Mouse (Mus musculus) intestine, embryonic 15.5 days (tissue): ENCODE measurements around the gene Cd276. TPM values are rescaled to one million over a fixed set of nuclear protein-coding genes. Genes with fewer than 3 reads are reported as not detected.
"Not testable (repeated sequence)": the region's sequence is repeated elsewhere in the genome, so short reads cannot be mapped to it uniquely, and the experiment has no call there.

Source experiments
- ATAC-seq: fragments of 200-750 bp; cut with Nextera tagmentation; 2 replicates; pipeline ENCODE4 v1.8.0; 2017; ENCODE audit warnings: moderate TSS enrichment, moderate library complexity
- H3K27ac ChIP-seq: fragments of 300-500 bp; sonication (generic); 2 replicates; pipeline ENCODE4 v1.5.1; 2015; ENCODE audit warnings: mild to moderate bottlenecking, inconsistent platforms
- H3K27me3 ChIP-seq: fragments of 300-500 bp; sonication (generic); replicated peaks from 2 replicates; pipeline ENCODE4 v1.6.1; 2015; ENCODE audit warnings: inconsistent platforms
- H3K36me3 ChIP-seq: fragments of 300-500 bp; sonication (generic); 2 replicates; pipeline ENCODE4 v1.6.1; 2015; ENCODE audit warnings: inconsistent platforms
- H3K4me1 ChIP-seq: fragments of 300-500 bp; sonication (generic); replicated peaks from 2 replicates; pipeline ENCODE4 v1.6.1; 2015; ENCODE audit warnings: inconsistent platforms
- H3K4me2 ChIP-seq: fragments of 300-500 bp; sonication (generic); replicated peaks from 2 replicates; pipeline ENCODE4 v1.6.1; 2015; ENCODE audit warnings: mild to moderate bottlenecking, inconsistent platforms
- H3K4me3 ChIP-seq: fragments of 300-500 bp; sonication (generic); replicated peaks from 2 replicates; pipeline ENCODE4 v1.5.1; 2015; ENCODE audit warnings: inconsistent platforms
- H3K9ac ChIP-seq: fragments of 300-500 bp; sonication (generic); 2 replicates; pipeline ENCODE4 v1.6.1; 2015; ENCODE audit warnings: inconsistent platforms
- H3K9me3 ChIP-seq: fragments of 300-500 bp; sonication (generic); 2 replicates; pipeline ENCODE4 v1.6.1; 2016; ENCODE audit warnings: inconsistent platforms
- WGBS: fragments of 180-500 bp; shearing (Covaris S2); methylation state at CpG from one replicate; pipeline ENCODE4 v1.1.7; 2015; 5-methylcytosine and 5-hydroxymethylcytosine counted together
- polyA plus RNA-seq: library from polyadenylated mRNA; unstranded; fragments of >200 nt; fragmentation: Nextera tagmentation; extraction: Ambion mirVana; gene quantifications from 2 replicates; pipeline ENCODE4 v1.2.1, GENCODE M21; 2015

Gene Cd276
- polyA plus RNA-seq, 1 experiment from 2014 or later = 22.7 TPM

DNA sequence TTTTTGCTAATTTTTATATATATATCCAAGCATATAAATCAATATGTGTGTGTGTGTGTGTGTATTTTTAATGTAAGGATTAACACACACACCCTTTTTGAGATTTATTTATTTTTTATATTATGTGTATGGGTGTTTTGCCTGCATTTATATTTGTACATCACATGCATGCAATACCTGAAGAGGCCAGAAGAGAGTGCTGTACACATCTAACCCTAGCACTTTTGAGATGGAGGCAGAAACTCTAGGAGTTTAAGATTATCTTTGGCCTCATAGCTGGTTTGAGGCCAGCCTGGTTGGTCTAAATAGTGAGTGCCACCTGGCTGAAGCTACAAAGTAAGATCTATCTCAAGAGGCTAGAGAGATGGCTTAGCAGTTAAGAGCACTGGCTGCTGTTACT is 12.4 kb upstream of the Cd276 start:
- Histone ChIP-seq H3K4me2 (no peak overlapping the region), H3K27me3 (no peaks in the 10 kb centered on the region), H3K4me1 (no peaks in the 10 kb centered on the region), H3K9me3 (no peaks in the 10 kb centered on the region), H3K9ac (no peak overlapping the region), H3K36me3 (no peaks in the 10 kb centered on the region), H3K4me3 (no peak overlapping the region), H3K27ac (no peak overlapping the region)
- no peak for ATAC-seq

DNA sequence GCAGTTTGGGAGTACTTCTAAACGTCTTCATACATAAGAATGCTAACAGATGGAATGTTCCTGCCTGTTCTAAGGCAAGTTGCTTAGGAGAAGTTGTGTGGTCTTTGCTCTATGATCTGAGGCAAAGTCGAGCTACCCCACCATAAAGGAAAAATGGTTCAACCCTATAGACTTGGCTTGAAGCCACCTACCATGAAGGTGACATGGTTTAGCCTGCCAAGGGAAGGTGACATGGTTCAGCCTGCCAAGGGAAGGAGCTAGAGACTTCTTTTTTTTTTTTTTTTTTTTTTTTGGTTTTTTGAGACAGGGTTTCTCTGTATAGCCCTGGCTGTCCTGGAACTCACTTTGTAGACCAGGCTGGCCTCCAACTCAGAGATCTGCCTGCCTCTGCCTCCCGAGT is 10.7 kb upstream of the Cd276 start:
- not testable (repeated sequence) for H3K9me3 ChIP-seq, H3K9ac ChIP-seq, H3K36me3 ChIP-seq, H3K27ac ChIP-seq, H3K27me3 ChIP-seq, H3K4me2 ChIP-seq, H3K4me1 ChIP-seq, H3K4me3 ChIP-seq, ATAC-seq
- WGBS = 71% methylated on average over 3 of the region's 3 CpGs

DNA sequence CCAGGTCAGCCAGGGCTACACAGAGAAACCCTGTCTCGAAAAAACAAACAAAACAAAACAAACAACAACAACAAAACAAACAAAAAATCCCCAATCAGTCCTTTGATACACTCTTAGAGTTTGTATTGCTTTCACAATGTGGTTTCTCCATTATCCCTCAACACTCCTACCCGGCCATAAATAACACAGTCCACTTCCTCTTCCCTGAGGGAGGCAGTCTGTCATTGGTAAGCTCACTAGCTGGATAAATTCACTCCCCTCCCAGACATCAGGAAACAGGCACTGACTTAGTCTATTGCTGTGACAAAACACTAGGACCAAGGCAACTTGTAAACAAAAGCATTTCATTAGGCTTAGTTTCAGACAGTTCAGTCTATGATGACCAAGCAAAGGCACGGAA is 5.0 kb upstream of the Cd276 start:
- ATAC-seq = no peak
- WGBS = 66% methylated on average over 3 of the region's 3 CpGs

DNA sequence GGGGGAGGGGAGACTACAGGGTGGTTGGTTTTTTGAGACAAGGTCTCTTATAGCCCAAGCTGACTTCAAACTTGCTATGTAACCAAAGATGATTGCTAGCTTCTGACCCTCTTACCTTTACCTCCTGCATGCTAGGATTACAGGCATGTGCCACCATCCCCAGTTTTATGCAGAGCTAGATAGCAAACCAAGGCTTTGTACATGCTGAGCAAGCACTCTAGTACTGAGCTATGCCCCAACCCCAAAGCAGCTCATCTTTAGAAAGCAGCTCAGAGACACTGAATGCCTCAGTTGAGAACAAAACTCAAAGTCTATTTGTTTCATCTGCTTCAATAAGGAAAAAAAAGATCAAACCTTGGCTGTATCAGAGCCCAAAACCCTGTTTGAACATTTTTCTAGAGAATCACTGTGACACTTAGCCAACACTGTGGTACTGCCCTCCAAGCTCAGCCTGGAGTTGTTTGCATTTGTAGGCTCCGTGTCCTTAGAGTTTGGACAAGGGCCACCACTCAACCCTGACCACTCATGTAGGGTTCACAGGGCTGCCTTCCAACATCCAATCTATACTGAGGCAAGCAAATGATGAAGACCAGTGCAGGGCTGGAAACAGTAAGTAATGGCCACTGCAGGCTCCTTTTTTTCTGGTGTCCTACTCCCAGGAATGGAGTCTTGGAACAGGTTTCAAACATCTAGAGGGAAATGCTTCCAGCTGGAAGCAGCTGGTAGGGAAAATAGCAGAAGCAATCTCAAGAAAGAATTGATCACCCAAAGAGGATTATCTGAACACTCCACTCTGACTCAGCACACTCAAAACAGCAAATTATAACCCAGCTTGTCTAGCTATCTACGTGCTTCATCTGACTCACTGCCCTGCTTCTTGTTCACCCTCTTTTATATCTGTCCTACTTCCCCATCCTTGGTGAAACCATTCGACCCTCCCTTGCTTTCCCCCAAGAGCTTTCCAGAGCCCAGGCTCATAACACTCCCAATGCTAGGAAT is 2.5 kb upstream of the Cd276 start:
- 52% methylated on average over 3 of the region's 3 CpGs for WGBS
- no peak for ATAC-seq

More for the DNA sequence above, 5.0 kb upstream of the Cd276 start:
- Histone ChIP-seq H3K9ac (no peak overlapping the region), H3K4me2 (no peak overlapping the region), H3K36me3 (no peaks in the 10 kb centered on the region), H3K4me1 (peaks cover 14% of the 10 kb centered on the region; the same call in 1 of the 2 replicates), H3K27me3 (no peaks in the 10 kb centered on the region), H3K9me3 (no peaks in the 10 kb centered on the region), H3K4me3 (no peak overlapping the region), H3K27ac (no peak overlapping the region)

DNA sequence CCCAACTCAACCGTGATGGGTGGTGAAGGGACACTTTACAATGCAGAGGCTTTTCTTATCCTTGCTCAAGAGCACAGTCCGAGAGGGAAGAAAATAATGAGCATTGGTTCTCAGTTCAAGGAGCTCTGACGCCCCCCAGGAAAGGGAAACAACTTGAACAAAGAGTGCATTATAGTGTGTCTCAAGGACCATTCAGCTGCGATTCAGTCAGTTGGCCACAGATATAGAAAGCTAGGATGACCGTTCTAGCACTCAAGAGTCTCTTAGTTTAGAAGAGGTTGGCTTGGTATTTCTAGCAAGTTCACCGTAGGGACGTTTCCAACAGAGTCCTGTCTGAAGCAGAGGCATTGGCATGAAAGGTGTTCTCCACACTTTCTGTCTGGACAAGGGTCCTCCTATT is 1.4 kb upstream of the Cd276 start:
- no peaks in the 10 kb centered on the region for H3K27me3 ChIP-seq
- H3K4me3 ChIP-seq = no peak overlapping the region
- H3K4me1 ChIP-seq = peaks cover 14% of the 10 kb centered on the region; the same call in 1 of the 2 replicates
- no peaks in the 10 kb centered on the region for H3K36me3 ChIP-seq
- H3K4me2 ChIP-seq = no peak overlapping the region
- 68% methylated on average over 7 of the region's 7 CpGs for WGBS
- H3K9ac ChIP-seq = no peak overlapping the region
- H3K9me3 ChIP-seq = no peaks in the 10 kb centered on the region
- ATAC-seq = no peak
- H3K27ac ChIP-seq = no peak overlapping the region

More for the DNA sequence above, 2.5 kb upstream of the Cd276 start:
- Histone ChIP-seq H3K36me3 (no peaks in the 10 kb centered on the region), H3K27ac (0 out of 2 replicates have a peak overlapping the region, but pooled peaks have one; percentile 1), H3K4me1 (peaks cover 14% of the 10 kb centered on the region; the same call in 1 of the 2 replicates), H3K9me3 (no peaks in the 10 kb centered on the region), H3K4me2 (no peak overlapping the region), H3K4me3 (no peak overlapping the region), H3K27me3 (no peaks in the 10 kb centered on the region), H3K9ac (no peak overlapping the region)

DNA sequence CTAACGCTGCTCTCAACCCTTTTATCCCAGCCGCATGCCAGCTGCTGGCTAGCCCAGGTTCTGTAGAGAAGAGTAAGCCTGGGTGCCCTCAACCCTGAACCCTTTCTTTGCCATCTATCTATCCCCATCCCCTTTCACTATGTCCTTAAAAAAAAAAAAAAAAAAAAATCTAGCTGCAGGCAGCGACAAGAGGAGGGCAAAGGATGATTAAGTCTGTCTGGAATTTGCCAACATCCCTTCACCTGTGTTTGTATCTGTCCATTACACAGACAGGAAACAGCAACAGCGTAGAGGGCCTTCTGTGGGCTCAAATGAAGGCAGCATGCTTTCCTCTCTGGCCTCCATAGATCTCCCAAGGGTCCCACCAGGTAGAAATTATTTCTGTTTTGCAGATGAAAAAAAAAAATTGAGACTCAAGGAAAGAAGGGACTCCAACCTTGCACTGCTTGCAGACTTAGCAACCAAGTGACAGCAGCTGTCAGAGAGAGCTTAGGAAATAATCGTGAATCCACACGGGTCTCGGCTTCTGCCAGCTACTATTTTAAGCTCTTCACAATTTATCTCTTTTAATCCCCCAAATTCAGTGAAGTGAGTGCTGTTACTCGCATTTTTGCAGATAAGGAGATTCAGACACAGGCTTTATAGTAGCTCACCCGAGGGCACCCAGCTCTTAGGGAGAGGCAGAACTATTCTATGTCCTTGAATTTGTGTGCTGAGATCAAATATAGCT is 613 bp upstream of the Cd276 start:
- peak overlapping the region; percentile 91 for H3K4me3 ChIP-seq
- H3K27me3 ChIP-seq = no peaks in the 10 kb centered on the region
- peak overlapping the region; percentile 96 for H3K9ac ChIP-seq
- no peaks in the 10 kb centered on the region for H3K9me3 ChIP-seq
- peaks cover 14% of the 10 kb centered on the region; the same call in 1 of the 2 replicates for H3K4me1 ChIP-seq
- peak overlapping the region; percentile 89 for H3K4me2 ChIP-seq
- no peaks in the 10 kb centered on the region for H3K36me3 ChIP-seq
- 20% methylated on average over 9 of the region's 9 CpGs for WGBS
- ATAC-seq = no peak
- peak overlapping the region; percentile 92 for H3K27ac ChIP-seq

DNA sequence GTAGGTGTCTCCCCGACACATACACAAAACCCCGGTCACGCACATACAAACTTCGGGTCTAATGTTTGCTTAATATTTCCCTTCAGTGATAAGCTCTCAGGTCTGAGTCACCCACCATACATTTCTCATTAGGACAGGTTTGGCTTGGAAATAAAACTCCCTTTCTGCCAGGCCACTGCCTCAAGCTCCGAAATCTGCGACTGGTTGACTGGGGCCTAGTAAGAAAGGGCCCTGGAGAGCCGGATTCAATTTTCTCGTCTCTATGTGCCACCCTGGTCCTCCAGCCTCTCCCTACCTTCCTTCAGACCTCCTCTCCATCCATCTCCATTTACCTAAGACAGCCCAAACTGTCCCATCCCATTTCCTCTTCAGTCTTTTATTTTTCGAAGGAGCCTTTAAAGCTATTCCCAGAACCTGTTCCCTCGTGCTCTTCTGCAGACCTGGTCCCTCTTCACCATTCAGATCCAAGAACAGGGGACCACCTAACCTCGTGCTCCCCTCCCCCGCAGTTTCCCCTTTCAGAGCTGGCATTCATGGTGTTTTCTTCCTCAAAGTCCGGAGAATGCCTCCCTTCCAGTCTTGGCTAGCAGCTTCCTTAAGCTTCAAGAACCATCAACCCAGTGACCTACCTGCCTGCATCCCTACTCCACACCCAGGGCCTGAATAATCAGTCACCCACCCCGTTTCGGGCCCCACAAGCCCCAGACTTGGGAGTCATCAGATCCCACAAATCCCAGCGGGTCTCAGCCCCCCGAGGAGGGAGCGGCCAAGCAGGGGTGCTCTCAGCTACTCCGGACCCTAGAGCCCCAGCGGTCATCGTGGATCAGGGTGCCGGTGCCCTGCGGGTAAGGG is 955 bp downstream of the Cd276 start:
- Histone ChIP-seq H3K27me3 (no peaks in the 10 kb centered on the region), H3K4me1 (peaks cover 14% of the 10 kb centered on the region; the same call in 1 of the 2 replicates), H3K27ac (peak overlapping the region; percentile 92), H3K36me3 (no peaks in the 10 kb centered on the region), H3K9me3 (no peaks in the 10 kb centered on the region), H3K4me2 (peak overlapping the region; percentile 89), H3K4me3 (peak overlapping the region; percentile 91), H3K9ac (peak overlapping the region; percentile 96)
- no peak for ATAC-seq
- 10% methylated on average over 23 of the region's 23 CpGs for WGBS

DNA sequence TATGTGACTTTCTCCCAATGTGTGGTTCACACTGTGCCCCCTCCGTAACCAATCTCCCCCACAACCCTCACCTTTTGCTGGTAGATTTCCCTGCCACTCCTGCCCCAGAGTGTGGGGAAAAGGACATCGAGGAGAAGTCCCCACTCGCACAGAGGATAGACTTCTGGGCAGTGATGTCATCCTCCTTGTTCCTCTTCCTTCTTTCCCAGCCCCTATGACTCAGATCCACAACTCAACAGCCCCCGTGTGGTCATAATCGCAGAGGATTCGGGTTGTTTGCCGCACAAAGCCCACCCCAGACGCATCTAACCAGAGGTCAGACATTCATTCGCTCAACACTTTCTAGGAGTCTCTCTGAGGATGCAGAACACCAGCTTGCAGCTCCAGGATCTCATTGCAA is 3.2 kb downstream of the Cd276 start:
- Histone ChIP-seq H3K27ac (no peak overlapping the region), H3K4me3 (no peak overlapping the region), H3K9ac (no peak overlapping the region), H3K9me3 (no peaks in the 10 kb centered on the region), H3K4me2 (no peak overlapping the region), H3K27me3 (no peaks in the 10 kb centered on the region), H3K4me1 (peaks cover 7% of the 10 kb centered on the region; the same call in 1 of the 2 replicates), H3K36me3 (no peaks in the 10 kb centered on the region)
- ATAC-seq = no peak
- WGBS = 74% methylated on average over 9 of the region's 9 CpGs

DNA sequence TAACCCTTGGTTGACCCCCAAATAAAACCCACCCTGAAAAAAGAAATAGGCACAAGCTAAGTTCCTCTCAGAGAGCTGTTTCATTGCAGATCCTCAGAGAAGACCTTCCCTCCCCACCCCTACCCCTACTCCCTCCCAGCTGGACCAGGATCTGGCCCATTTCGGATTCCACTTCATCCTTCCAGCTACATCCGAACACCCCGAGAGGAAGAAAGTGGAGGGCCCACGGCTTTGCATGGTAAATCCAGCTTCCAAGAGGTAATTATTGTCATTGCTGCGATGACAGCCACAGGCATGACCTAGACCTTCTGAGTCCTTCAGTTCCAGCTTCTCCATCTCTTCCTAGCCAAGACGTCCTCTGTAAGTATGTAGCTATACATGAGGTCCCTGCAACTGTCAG is 4.3 kb downstream of the Cd276 start:
- ATAC-seq = no peak
- H3K4me3 ChIP-seq = no peak overlapping the region
- 94% methylated on average over 6 of the region's 6 CpGs for WGBS
- H3K4me2 ChIP-seq = no peak overlapping the region
- H3K9ac ChIP-seq = no peak overlapping the region
- no peaks in the 10 kb centered on the region for H3K9me3 ChIP-seq
- no peaks in the 10 kb centered on the region for H3K36me3 ChIP-seq
- no peak overlapping the region for H3K27ac ChIP-seq
- peaks cover 5% of the 10 kb centered on the region; the same call in 1 of the 2 replicates for H3K4me1 ChIP-seq
- H3K27me3 ChIP-seq = no peaks in the 10 kb centered on the region

DNA sequence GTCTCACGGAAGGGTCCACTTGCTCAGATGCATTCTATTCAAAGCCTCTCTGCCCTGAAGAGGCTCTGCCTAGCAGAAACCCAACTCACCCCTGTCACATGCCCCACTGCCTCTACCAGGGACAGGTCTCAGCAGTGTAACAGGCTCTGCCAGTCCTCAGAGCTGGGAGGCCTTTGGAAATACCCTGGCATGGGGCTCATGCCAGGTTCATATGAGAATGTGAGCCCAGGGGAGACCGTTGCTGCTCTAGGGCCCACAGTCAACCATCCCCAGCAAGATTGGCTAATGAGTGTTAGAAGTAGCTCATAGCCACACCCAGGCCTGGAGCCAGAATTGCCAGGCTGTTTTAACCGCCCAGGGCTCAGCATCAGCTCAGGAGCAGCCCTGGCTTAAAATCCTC is 5.5 kb downstream of the Cd276 start:
- H3K9me3 ChIP-seq = no peaks in the 10 kb centered on the region
- 69% methylated on average over 3 of the region's 3 CpGs for WGBS
- no peak for ATAC-seq
- no peak overlapping the region for H3K9ac ChIP-seq
- H3K27ac ChIP-seq = no peak overlapping the region
- H3K36me3 ChIP-seq = no peaks in the 10 kb centered on the region
- H3K27me3 ChIP-seq = no peaks in the 10 kb centered on the region
- no peaks in the 10 kb centered on the region; the same call in 1 of the 2 replicates for H3K4me1 ChIP-seq
- H3K4me3 ChIP-seq = no peak overlapping the region
- no peak overlapping the region for H3K4me2 ChIP-seq

DNA sequence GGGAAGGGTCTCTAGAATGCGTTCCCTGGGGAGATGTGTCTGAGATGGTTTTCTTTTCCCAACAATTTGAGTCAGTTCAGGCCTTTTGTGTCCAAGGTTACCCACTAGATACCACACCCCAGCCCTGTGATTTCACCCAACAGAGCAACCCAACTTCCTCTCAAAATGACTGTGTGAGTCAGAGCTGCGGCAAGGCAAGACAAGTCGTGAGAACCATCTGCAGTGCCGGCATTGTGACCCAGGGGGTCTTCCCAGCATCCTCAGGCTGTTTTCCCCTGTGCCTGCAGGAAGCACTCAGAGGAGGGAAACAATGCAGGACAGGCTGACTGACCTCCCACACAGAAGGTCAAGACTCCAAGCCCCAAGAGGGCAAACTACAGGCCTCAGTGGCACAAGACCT is 6.3 kb downstream of the Cd276 start:
- H3K4me1 ChIP-seq = no peaks in the 10 kb centered on the region; the same call in 1 of the 2 replicates
- no peak overlapping the region for H3K4me3 ChIP-seq
- H3K36me3 ChIP-seq = no peaks in the 10 kb centered on the region
- H3K9me3 ChIP-seq = no peaks in the 10 kb centered on the region
- WGBS = 56% methylated on average over 4 of the region's 4 CpGs
- H3K9ac ChIP-seq = no peak overlapping the region
- H3K27me3 ChIP-seq = no peaks in the 10 kb centered on the region
- H3K27ac ChIP-seq = no peak overlapping the region
- H3K4me2 ChIP-seq = no peak overlapping the region
- ATAC-seq = no peak
